Mouse (Mus musculus): ENCODE data around the gene Ifna12.
"Not testable (repeated sequence)": the region's sequence is repeated elsewhere in the genome, so short reads cannot be mapped to it uniquely, and the experiment has no call there.

Gene Ifna12

DNA sequence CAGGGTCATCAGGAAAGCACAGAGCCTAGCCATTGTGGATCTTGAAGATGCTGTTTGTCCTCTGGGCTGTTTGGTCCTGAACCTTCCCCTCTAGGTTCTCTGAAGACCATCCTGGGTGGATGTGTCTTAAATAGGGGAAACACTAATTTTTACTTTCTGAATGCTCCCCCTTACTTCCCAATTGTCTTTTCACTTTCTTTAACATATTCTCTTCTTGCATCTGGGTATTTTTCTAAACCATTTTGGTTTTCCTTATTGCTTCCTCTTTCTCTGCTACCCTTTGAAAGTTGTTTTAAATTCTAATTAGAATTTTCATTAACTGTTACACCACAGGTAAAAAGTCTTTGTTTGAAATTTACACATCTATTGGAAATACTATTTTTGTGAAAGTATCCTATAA, at the start of gene Ifna12:
Gene Ifna12 (minus strand): TSS at position 101 of the 400 bp plus-strand sequence.
- no peak for DNase-seq

DNA sequence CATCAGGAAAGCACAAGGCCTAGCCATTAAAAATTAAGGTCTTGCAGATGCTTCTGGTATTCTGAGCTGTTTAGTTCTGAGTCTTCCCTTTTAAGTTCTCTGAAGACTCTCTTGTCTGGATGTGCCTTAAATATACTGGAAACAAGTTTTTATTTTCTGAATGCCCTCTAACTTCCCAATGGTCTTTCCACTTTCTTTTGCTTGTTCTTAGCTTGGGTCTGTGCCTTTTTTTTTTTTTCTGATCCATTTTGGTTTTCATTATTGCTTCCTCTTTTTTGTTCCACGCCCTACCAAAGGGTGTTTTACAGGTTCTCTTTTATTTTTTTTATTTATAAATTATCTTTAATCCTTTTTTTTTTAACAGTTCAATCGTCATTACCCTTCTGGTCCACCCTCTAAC, 41.2 kb upstream of the Ifna12 start, which contains the start of gene Ifna13:
Gene Ifna13 (minus strand): TSS at position 101 of the 400 bp plus-strand sequence.
- DNase-seq: no peak

- no peak for DNase-seq
Observed at GRCm38 (mm10) chr4:88642526-88642925, 39.4 kb upstream of the Ifna12 start.

- peak; percentile 85 to 96 for DNase-seq
Observed at GRCm38 (mm10) chr4:88641077-88641831, 38.1 kb upstream of the Ifna12 start.

DNA sequence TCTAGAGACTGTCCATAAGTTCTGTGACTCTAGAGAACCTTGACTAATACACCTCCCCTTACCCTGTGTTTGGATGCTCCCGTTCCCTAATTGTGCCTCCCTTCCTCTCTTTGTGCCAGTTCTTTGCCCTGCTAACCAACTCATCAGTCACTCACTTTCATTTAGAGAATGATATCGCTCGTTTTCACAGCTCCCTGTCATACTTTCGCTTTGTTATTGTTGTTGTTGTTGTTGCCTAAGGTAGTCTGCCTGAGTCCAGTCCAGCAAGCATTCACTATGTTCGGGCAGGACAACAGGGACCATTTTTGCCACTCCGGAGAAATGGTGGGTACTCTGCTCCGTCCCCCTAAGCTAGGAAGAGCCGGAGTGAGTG, 37.5 kb upstream of the Ifna12 start:
- no peak for DNase-seq

DNA sequence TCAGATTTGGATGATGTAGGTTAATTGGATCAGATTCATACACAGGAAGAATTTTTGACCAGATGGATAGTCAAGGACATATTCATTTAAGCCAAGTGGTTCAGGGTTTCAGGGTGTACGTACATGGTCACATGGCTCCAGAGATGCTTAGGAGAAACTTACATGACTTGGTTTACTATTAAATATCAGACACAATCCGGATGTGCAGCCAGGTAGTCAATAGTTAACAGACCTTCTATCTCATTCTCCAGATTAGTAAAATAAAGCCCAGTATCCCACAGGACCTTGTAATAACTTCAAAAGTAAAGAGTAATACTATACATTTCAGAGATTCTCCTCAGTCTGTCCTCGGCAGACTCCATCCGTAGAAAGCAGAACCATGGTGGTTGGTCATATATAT, 31.1 kb upstream of the Ifna12 start, which contains the start of gene C87499:
Gene C87499 (minus strand): TSS at position 101 of the 400 bp plus-strand sequence.
- DNase-seq: no peak

GRCm38 (mm10) chr4:88592285-88592684, 10.9 kb downstream of the Ifna12 start, which contains the start of gene Ifna9:
Gene Ifna9, minus strand, starts transcription at chr4:88592385.
- DNase-seq: no peak

- no peak for DNase-seq
Observed at GRCm38 (mm10) chr4:88571698-88572097, 31.5 kb downstream of the Ifna12 start, which contains the start of gene Ifna14. Gene Ifna14, minus strand, starts transcription at chr4:88571798.

DNA sequence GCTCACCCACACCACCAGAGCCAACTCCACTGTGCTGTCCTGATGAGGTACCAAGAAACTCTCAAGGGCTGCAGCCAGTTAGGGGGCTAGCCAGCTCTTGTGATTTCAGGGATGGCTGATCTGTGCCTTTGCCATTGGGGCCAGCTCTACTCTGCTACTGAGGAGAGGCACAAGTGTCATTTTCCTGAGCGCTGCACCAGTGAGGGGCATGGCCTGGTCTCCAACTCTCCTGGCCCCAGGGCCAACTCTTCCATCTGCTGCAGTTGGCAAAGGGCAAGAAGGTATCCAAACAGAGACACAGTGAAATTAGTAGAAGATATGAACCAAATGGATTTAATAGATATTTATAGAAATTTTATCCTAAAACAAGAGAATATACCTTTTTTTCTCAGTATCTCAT, 41.4 kb downstream of the Ifna12 start:
- peak; percentile 60 to 69 for DNase-seq

DNA sequence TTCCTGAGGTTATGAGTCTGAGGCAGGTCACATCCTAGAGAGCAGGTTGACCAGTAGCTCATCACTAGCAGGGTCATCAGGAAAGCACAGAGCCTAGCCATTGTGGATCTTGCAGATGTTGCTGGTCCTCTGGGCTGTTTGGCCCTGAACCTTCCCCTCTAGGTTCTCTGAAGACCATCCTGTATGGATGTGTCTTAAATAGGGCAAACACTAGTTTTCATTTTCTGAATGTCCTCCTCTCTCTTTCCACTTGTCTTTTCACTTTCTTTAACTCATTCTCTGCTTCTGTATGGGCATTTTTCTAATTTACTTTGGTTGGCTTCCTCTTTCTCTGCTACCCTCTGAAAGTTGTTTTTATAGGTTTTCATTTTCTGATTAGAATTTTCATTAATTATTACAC, 45.0 kb downstream of the Ifna12 start, which contains the start of gene Ifna15:
Gene Ifna15 (minus strand): TSS at position 101 of the 400 bp plus-strand sequence.
- not testable (repeated sequence) for DNase-seq

Data from cerebellum, postnatal 36 days (tissue).